Mouse (Mus musculus) testis, postnatal 14 days (tissue): ENCODE data around the gene Itga6.

Source experiments
- DNase-seq: peaks from one replicate; pipeline ENCODE4 v3.0.0; 2021; ENCODE audit warnings: low spot score

The Itga6 gene

GRCm38 (mm10) chr2:71805120-71805519, 59.7 kb downstream of the Itga6 start:
- DNase-seq: no peak

GRCm38 (mm10) chr2:71805611-71806567, 60.5 kb downstream of the Itga6 start:
- no peak for DNase-seq

DNA sequence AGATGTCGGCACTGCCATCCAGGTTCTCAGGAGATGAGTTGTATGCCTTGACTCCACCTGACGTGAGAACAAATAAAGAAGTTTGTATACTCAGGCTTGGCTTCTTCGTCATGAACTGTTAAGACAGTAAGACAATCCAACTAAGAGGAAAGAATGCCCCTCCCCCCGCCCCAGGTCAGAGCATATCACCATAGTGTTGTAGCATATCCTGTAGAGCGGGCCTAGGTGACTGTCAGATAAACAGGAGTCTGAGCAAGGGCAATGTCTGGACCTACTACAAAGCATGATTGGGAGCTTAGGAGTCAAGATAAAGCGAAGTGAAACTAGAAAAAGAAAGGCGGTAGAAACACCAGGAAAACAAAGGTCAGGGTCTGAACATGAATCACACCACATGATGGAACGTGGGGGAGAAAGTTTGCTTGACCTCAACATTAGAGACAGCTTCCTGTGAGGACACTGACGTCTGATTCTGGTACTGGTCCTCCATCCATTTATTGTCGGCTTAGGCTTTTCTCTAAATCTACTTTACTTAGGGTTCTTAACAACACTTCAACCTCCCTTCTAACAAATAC, 64.0 kb downstream of the Itga6 start:
- no peak for DNase-seq

GRCm38 (mm10) chr2:71810010-71810409, 64.6 kb downstream of the Itga6 start:
- no peak for DNase-seq

DNA sequence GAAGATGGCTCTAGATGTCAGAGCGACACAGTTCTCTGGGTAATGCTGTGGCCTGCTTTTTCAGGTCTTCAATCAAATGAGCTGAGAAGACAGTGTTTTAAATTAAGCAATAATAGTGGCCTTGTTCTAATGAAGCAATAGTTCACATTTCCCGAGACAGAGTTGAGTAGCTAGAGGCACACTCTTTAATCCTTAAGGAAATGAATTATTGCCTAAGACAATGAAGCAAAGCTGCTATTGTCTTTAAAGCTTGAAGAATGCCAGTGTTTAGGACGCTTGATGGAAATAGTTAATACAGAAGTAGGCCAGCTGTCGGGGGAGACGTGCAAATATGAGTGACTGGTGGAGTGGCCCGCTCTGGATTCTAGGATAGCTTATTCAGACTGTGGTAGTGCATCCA, 65.5 kb downstream of the Itga6 start:
- no peak for DNase-seq

DNA sequence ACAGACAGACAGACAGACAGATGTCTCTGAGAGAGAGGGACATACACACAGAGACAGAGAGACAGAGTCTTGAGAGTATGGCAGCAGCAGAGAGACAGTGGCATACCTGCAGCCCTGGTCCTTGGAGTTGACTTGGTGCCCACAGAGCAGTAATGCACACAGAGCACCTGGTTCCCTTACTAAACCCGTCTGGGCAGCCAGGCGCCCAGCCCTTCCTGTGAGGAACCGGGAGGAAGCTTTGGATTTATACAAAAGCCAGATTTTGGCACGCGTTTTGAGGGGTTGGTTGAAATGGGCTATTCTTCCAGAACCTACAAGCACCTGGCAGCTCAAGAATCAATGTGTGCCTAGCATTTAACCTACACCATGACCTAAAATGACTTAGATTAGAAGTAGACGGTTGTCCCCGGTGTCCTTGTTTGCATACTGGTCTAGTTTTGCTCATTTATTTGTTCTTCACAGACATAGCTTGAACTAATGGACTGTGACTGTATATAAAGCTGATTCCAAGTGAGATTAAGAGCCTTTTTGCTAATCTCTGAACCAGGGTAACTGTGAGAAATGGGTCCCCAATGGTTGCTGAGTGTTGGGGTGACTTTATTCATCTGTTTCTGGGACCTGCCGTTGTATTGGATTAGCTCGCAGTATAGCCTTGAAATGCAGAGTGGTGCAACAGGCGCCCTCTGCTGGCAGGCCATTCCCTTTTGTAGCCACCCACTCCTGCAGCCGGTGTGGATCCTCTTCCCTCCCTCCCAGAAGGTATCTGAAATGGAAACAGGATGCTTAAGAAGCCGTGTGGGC, 67.0 kb downstream of the Itga6 start:
- DNase-seq: peak; percentile 35

DNA sequence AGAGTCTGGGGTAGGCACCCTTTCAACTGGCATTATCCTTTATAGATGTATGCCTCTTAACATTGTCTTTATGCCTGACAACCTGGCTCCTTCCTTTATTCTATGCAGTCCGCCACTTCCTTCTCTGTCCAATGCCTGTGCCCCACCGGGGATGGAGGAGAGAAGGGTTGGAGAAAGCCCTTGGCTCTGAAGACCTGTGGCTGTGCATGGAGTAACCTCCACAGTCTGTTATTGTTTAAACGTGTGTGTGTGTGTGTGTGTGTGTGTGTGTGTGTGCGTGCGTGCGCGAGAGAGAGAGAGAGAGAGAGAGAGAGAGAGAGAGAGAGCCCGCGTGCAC, 67.6 kb downstream of the Itga6 start:
- DNase-seq: no peak

- no peak for DNase-seq
Observed at GRCm38 (mm10) chr2:71813371-71813770, 68.0 kb downstream of the Itga6 start.

GRCm38 (mm10) chr2:71814016-71814415, 68.6 kb downstream of the Itga6 start:
- no peak for DNase-seq

- no peak for DNase-seq
Observed at GRCm38 (mm10) chr2:71815279-71815678, 69.9 kb downstream of the Itga6 start.

GRCm38 (mm10) chr2:71816391-71817041, 71.1 kb downstream of the Itga6 start:
- DNase-seq: no peak

DNA sequence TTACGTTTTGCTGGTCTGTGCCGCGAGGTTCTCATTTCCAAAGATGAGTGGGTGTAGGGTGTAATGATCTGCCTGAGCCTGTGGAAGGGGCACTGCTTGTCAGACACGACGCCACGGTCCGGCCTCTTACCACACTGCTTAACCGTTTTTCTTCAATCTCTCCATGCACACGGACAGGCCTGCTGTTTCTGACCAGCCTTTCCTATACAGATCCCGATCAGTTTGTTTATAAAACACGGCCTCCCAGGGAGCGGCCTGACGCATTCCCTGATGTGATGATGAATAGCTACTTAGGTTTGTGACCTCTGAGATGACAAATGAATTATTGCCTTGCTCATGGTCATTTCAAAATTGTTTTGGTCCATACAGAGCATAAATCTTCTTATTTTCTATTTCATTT, 78.7 kb downstream of the Itga6 start:
- DNase-seq: no peak

GRCm38 (mm10) chr2:71827711-71828110, 82.3 kb downstream of the Itga6 start:
- DNase-seq: no peak

DNA sequence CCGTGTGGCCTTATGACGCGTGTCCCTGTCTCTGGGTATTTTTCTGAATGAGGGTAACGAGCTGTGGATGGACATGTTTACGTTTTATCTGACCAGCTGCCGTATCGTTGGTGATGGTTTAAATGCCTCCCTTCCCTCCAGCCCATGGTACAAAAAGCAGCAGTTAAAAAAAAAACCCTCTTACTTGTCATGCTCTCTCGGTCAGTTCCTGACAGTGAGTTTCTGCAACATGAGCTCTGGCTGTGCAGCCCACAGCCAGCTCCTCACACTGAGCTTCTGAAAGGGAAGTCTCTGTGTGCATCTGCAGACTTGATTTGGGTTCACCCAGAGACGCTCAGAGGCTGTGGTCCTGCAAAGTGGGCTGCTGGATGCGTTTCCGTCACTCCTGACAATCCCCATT, 83.5 kb downstream of the Itga6 start:
- no peak for DNase-seq

DNA sequence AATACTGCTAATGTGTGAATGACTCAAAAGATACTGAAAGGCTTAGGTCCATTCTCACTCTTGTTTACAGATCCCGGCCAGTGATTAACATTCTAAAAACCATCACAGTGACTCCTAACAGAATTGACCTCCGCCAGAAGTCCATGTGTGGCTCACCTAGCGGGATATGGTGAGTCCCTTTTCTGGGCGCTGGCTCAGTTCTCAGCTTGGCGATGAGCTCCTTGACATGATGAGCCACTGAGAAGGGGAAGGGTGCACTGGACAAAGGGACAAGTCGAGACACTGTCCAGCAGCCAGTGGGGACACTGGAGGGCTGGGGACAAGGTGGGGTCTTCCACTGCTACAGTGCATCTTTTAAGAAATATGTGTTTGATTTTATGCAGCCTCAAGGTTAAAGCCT, 88.2 kb downstream of the Itga6 start:
- no peak for DNase-seq

- no peak for DNase-seq
Observed at GRCm38 (mm10) chr2:71834371-71834770, 89.0 kb downstream of the Itga6 start.

DNA sequence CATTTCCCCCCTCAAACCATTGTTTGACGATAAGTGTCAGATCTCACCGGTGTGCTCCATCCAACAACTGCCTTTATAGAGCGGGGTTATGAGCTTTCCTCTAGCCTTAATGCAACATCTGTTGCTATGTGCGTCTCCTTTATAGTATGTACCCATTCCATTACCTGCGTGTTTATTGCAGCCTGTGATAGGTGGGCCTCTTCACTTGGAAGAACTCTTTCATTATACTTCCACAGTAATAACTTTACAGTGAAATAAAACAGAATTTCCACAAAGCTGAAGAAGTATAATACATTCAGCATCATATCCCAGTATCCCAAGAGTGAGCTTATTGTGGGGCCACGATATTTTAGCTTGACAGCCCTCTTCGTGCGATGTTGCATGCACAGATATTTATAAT, 90.1 kb downstream of the Itga6 start:
- DNase-seq: no peak

- no peak for DNase-seq
Observed at GRCm38 (mm10) chr2:71836232-71836631, 90.8 kb downstream of the Itga6 start.

DNA sequence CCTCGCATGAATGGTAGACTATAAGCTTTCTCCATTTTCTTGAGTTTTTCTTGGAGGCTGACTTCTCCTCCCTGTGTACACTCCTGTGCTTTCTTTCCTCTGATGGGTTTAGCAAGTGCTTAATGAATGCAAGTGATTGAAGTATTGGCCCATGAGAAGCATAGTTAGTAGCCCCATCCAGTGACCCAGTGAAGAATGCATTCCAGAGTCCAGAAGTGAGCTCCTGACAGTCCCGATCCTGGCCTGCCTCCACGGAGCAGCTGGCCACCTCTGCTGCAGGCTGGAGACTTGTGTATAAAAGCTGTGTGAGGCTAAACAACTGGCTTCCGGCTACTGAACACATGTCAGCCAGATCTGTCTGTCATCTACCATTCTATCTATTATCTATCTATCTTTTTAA, 91.8 kb downstream of the Itga6 start:
- DNase-seq: no peak

DNA sequence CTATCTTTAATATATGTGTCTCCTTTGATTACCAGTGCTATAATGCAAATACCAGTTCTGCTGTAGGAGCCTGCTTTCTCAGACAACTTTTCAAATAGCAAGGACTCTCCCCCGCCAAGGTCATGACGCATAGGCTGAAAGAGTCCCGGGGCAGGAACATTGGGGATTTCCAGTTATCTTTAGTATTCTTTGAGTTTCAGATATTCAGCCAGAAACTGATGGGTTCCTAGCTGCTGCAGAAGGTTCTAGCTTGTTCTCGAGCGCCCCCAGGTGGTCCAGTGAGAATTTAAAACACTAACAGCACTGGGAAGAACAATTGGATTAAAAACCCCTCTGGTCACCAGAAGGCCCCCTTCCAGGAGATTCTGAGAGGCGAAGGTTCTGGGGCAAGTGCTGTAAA, 92.4 kb downstream of the Itga6 start:
- DNase-seq: no peak

- DNase-seq: peak; percentile 19
Observed at GRCm38 (mm10) chr2:71843316-71843715, 97.9 kb downstream of the Itga6 start.

GRCm38 (mm10) chr2:71844906-71845305, 99.5 kb downstream of the Itga6 start:
- DNase-seq: no peak
